Mouse (Mus musculus) thymus, postnatal 25 days (tissue): ENCODE data around the gene Crlf2.

Experiments used
- DNase-seq: peaks from one replicate; pipeline ENCODE4 v3.0.0; 2022

Crlf2 gene

GRCm38 (mm10) chr5:109547112-109547511 lies 11.7 kb downstream of the Crlf2 start:
- no peak for DNase-seq

- no peak for DNase-seq
Observed at GRCm38 (mm10) chr5:109509679-109510078, 49.1 kb downstream of the Crlf2 start.

- DNase-seq = peak; percentile 3
Observed at GRCm38 (mm10) chr5:109506729-109507128, 52.1 kb downstream of the Crlf2 start.
